Mouse (Mus musculus) heart, adult 2 months (tissue): Measurements from ENCODE around the gene Zmiz1.

ENCODE experiments used
- CTCF ChIP-seq: fragments of 200-600 bp; IDR thresholded peaks from 2 replicates; pipeline ENCODE4 v1.8.1; 2022; ENCODE audit warnings: antibody characterized with exemption, mild to moderate bottlenecking, moderate library complexity
- EP300 ChIP-seq: fragments of 200-500 bp; IDR thresholded peaks from 2 replicates; pipeline ENCODE4 v1.6.1; 2011; ENCODE audit warnings: low read depth, low read length, control low read depth; ENCODE audit not compliant: insufficient read depth
- POLR2A ChIP-seq: fragments of 200-500 bp; IDR thresholded peaks from 2 replicates; pipeline ENCODE4 v1.6.1; 2011; ENCODE audit warnings: mild to moderate bottlenecking, low read depth, low read length, control low read depth; ENCODE audit not compliant: insufficient read depth

GRCm38 (mm10) chr14:25708451-25708850 is 249.5 kb downstream of the Zmiz1 start:
- no peak for TF ChIP-seq POLR2A
- peak; percentile 17; the same call in 1 of the 2 replicates for TF ChIP-seq CTCF
- TF ChIP-seq EP300: no peak
